Mouse (Mus musculus) G1E (cell line): ENCODE measurements around the gene Sox5. TPM values are rescaled to one million over a fixed set of nuclear protein-coding genes. Genes with fewer than 3 reads are reported as not detected.

Experiments used
- ATAC-seq: 2 replicates; pipeline ENCODE4 v1.8.0; 2016; ENCODE audit warnings: mild to moderate bottlenecking; ENCODE audit not compliant: insufficient number of reproducible peaks, poor library complexity, low FRiP score, severe bottlenecking; ENCODE audit errors: extremely low read depth
- DNase-seq: peaks from one replicate; pipeline ENCODE4 v3.0.0; 2012; ENCODE audit warnings: low spot score
- H3K27me3 ChIP-seq: 2 replicates; pipeline ENCODE4 v1.6.1; 2012; ENCODE audit warnings: mild to moderate bottlenecking, low read length, inconsistent platforms; ENCODE audit not compliant: insufficient read depth
- H3K36me3 ChIP-seq: replicated peaks from 2 replicates; pipeline ENCODE3; 2012; ENCODE audit warnings: mild to moderate bottlenecking, inconsistent platforms
- H3K4me1 ChIP-seq: 2 replicates; pipeline ENCODE4 v1.6.1; 2012; ENCODE audit warnings: low read depth, low read length, inconsistent platforms, mixed read lengths; ENCODE audit not compliant: insufficient read depth
- H3K4me3 ChIP-seq: 2 replicates; pipeline ENCODE4 v1.5.1; 2012; ENCODE audit warnings: low read depth, mild to moderate bottlenecking, inconsistent platforms, low read length, moderate library complexity, mixed read lengths
- H3K9me3 ChIP-seq: replicated peaks from 2 replicates; pipeline ENCODE4 v1.6.1; 2012; ENCODE audit warnings: inconsistent platforms
- CTCF ChIP-seq: IDR thresholded peaks from 2 replicates; pipeline ENCODE4 v1.5.1; 2012; ENCODE audit warnings: low read depth, low read length, inconsistent platforms, mixed read lengths
- GATA1 ChIP-seq: IDR thresholded peaks from 2 replicates; pipeline ENCODE4 v1.6.1; 2012; ENCODE audit warnings: borderline replicate concordance, low read length, inconsistent platforms, mixed read lengths
- GATA2 ChIP-seq: IDR thresholded peaks from 2 replicates; pipeline ENCODE4 v1.6.1; 2012; ENCODE audit warnings: low read depth, low read length, inconsistent platforms, borderline replicate concordance
- POLR2AphosphoS5 ChIP-seq: IDR thresholded peaks from 2 replicates; pipeline ENCODE4 v1.6.1; 2012; ENCODE audit warnings: low read depth, low read length, inconsistent platforms; ENCODE audit not compliant: insufficient replicate concordance
- TAL1 ChIP-seq: conservative IDR thresholded peaks from 2 replicates; pipeline ENCODE4 v1.6.1; 2012; ENCODE audit warnings: low read depth, low read length, inconsistent platforms, mixed read lengths
- polyA plus RNA-seq: library from polyadenylated mRNA; stranded (reverse); fragments of >175 nt; gene quantifications from 2 replicates; pipeline ENCODE4 v1.2.3, GENCODE M21; 2012
- total RNA-seq, 2 experiments: library from RNA; stranded (forward) in 1 of 2; stranded (reverse) in 1 of 2; fragments of 200-1000 nt in 1 of 2; fragments of >200 nt in 1 of 2; fragmentation: Nextera tagmentation in 1 of 2; gene quantifications; 2 replicates each; pipeline ENCODE4 v1.2.3; 2014 to 2017

The Sox5 gene
- total and polyA plus RNA-seq, 3 experiments: 0.27 to 16.2 TPM; not detected in 1

GRCm38 (mm10) chr6:144250625-144251181, 531.1 kb downstream of the Sox5 start:
- no peak for ATAC-seq
- TF ChIP-seq TAL1 (no peak), POLR2AphosphoS5 (no peak), CTCF (no peak), GATA1 (no peak), GATA2 (no peak)
- H3K27me3 ChIP-seq: no peaks in the 10 kb centered on the region
- no peaks in the 10 kb centered on the region for H3K4me1 ChIP-seq
- H3K9me3 ChIP-seq: peaks cover 46% of the 10 kb centered on the region
- no peaks in the 10 kb centered on the region for H3K36me3 ChIP-seq
- DNase-seq: no peak
- no peak overlapping the region for H3K4me3 ChIP-seq

GRCm38 (mm10) chr6:144236581-144236980, 545.2 kb downstream of the Sox5 start:
- Histone ChIP-seq H3K4me1 (no peaks in the 10 kb centered on the region), H3K36me3 (no peaks in the 10 kb centered on the region), H3K9me3 (peaks cover 34% of the 10 kb centered on the region), H3K27me3 (no peaks in the 10 kb centered on the region), H3K4me3 (no peak overlapping the region)
- DNase-seq: no peak
- no peak for TF ChIP-seq CTCF
- TF ChIP-seq GATA1: no peak
- no peak for TF ChIP-seq GATA2
- TF ChIP-seq TAL1: no peak
- no peak for TF ChIP-seq POLR2AphosphoS5
- ATAC-seq: no peak

GRCm38 (mm10) chr6:144203970-144204369, 577.8 kb downstream of the Sox5 start:
- peaks cover 43% of the 10 kb centered on the region for H3K9me3 ChIP-seq
- no peak for TF ChIP-seq POLR2AphosphoS5
- no peak for DNase-seq
- ATAC-seq: no peak
- no peaks in the 10 kb centered on the region for H3K27me3 ChIP-seq
- H3K4me1 ChIP-seq: no peaks in the 10 kb centered on the region
- no peak overlapping the region for H3K4me3 ChIP-seq
- no peaks in the 10 kb centered on the region for H3K36me3 ChIP-seq

- Histone ChIP-seq H3K4me1 (no peaks in the 10 kb centered on the region), H3K36me3 (no peaks in the 10 kb centered on the region), H3K9me3 (peaks cover 40% of the 10 kb centered on the region), H3K27me3 (no peaks in the 10 kb centered on the region), H3K4me3 (no peak overlapping the region)
- DNase-seq (no peak), ATAC-seq (no peak)
- TF ChIP-seq TAL1: no peak
- TF ChIP-seq GATA2: no peak
- TF ChIP-seq GATA1: no peak
- TF ChIP-seq POLR2AphosphoS5: no peak
- TF ChIP-seq CTCF: no peak
Observed at GRCm38 (mm10) chr6:144203013-144203412, 578.8 kb downstream of the Sox5 start.

GRCm38 (mm10) chr6:144201402-144202040, 580.3 kb downstream of the Sox5 start:
- Histone ChIP-seq H3K4me1 (no peaks in the 10 kb centered on the region), H3K9me3 (peaks cover 40% of the 10 kb centered on the region), H3K4me3 (no peak overlapping the region), H3K27me3 (no peaks in the 10 kb centered on the region), H3K36me3 (no peaks in the 10 kb centered on the region)
- no peak for DNase-seq
- no peak for ATAC-seq
- no peak for TF ChIP-seq GATA1
- TF ChIP-seq TAL1: no peak
- TF ChIP-seq POLR2AphosphoS5: no peak
- TF ChIP-seq GATA2: no peak
- no peak for TF ChIP-seq CTCF

GRCm38 (mm10) chr6:144197209-144198119, 584.3 kb downstream of the Sox5 start:
- DNase-seq: no peak
- Histone ChIP-seq H3K27me3 (no peaks in the 10 kb centered on the region), H3K9me3 (peaks cover 25% of the 10 kb centered on the region), H3K4me3 (no peak overlapping the region), H3K4me1 (no peaks in the 10 kb centered on the region), H3K36me3 (no peaks in the 10 kb centered on the region)
- ATAC-seq: no peak
- TF ChIP-seq POLR2AphosphoS5 (no peak), TAL1 (no peak), CTCF (no peak), GATA1 (no peak), GATA2 (no peak)
